Mouse (Mus musculus) bone marrow macrophage, adult 2 months (primary cell): ENCODE measurements around the gene Tox2.

Source experiments
- CTCF ChIP-seq: IDR thresholded peaks from 2 replicates; pipeline ENCODE4 v1.5.1; 2012; ENCODE audit warnings: low read depth, mild to moderate bottlenecking, low read length, moderate library complexity
- POLR2A ChIP-seq: IDR thresholded peaks from 2 replicates; pipeline ENCODE4 v1.6.1; 2012; ENCODE audit warnings: mild to moderate bottlenecking, low read depth, low read length, borderline replicate concordance

GRCm38 (mm10) chr2:163203635-163204547 is 966 bp downstream of the Tox2 start:
- TF ChIP-seq POLR2A (no peak), CTCF (no peak)
